Mouse (Mus musculus) kidney, embryonic 16.5 days (tissue): ENCODE results near the gene Pias4. TPM values are rescaled to one million over a fixed set of nuclear protein-coding genes. Genes with fewer than 3 reads are reported as not detected.

Experiments used
- ATAC-seq: fragments of 200-750 bp; cut with Nextera tagmentation; 2 replicates; pipeline ENCODE4 v1.8.0; 2017; ENCODE audit warnings: moderate TSS enrichment; ENCODE audit not compliant: low FRiP score, low TSS enrichment
- H3K27ac ChIP-seq: fragments of 300-500 bp; sonication (generic); 2 replicates; pipeline ENCODE4 v1.5.1; 2014; ENCODE audit warnings: low read length
- H3K27me3 ChIP-seq: fragments of 300-500 bp; sonication (generic); 2 replicates; pipeline ENCODE4 v1.6.1; 2014; ENCODE audit warnings: low read length, control low read depth, mixed read lengths; ENCODE audit not compliant: insufficient read depth
- H3K36me3 ChIP-seq: fragments of 300-500 bp; sonication (generic); 2 replicates; pipeline ENCODE4 v1.6.1; 2014; ENCODE audit warnings: low read length, control low read depth, mixed read lengths; ENCODE audit not compliant: insufficient read depth
- H3K4me1 ChIP-seq: fragments of 300-500 bp; sonication (generic); 2 replicates; pipeline ENCODE4 v1.6.1; 2014; ENCODE audit warnings: low read length, control low read depth, mixed read lengths; ENCODE audit not compliant: insufficient read depth
- H3K4me2 ChIP-seq: fragments of 300-500 bp; sonication (generic); replicated peaks from 2 replicates; pipeline ENCODE4 v1.6.1; 2014; ENCODE audit warnings: low read depth, low read length
- H3K4me3 ChIP-seq: fragments of 300-500 bp; sonication (generic); 2 replicates; pipeline ENCODE4 v1.5.1; 2014; ENCODE audit warnings: mild to moderate bottlenecking, low read length
- H3K9ac ChIP-seq: fragments of 300-500 bp; sonication (generic); replicated peaks from 2 replicates; pipeline ENCODE4 v1.6.1; 2014; ENCODE audit warnings: low read length
- H3K9me3 ChIP-seq: fragments of 300-500 bp; sonication (generic); 2 replicates; pipeline ENCODE4 v1.6.1; 2016; ENCODE audit warnings: low read length, control low read depth
- WGBS: fragments of 180-500 bp; shearing (Covaris S2); extraction: QIAGEN DNeasy Blood & Tissue Kit; methylation state at CpG from one replicate; pipeline ENCODE4 v1.1.7; 2014; 5-methylcytosine and 5-hydroxymethylcytosine counted together
- polyA plus RNA-seq: library from polyadenylated mRNA; unstranded; fragments of >200 nt; fragmentation: Nextera tagmentation; extraction: Ambion mirVana; gene quantifications from 2 replicates; pipeline ENCODE4 v1.2.1, GENCODE M21; 2015

Gene Pias4
- polyA plus RNA-seq, 1 experiment from 2014 or later = 56.2 TPM

DNA sequence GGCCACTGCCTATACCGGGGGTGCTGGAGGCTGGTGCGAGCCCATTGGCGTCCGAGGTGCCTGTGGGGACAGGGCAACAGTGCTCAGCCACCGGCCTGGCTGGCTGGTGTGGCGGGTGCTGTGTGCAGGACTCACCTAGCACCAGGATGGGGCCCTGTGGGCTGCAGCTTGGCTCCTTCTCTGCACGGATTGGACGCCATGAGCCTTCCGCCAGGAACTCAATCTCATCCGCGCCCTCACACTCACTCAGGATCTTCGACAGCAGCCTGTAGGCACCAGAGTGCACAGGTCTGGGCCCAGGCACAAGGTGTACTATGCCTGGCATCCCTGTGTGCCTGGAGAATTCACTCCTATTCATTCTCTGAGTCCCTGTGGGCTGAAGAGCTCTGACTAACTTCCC is 13.4 kb downstream of the Pias4 start:
- H3K27ac ChIP-seq = no peak overlapping the region
- no peak for ATAC-seq

GRCm38 (mm10) chr10:81152609-81153008 is 15.1 kb downstream of the Pias4 start:
- no peaks in the 10 kb centered on the region for H3K27me3 ChIP-seq
- no peaks in the 10 kb centered on the region for H3K9me3 ChIP-seq
- peaks cover 5% of the 10 kb centered on the region; the same call in 1 of the 2 replicates for H3K4me1 ChIP-seq
- H3K4me3 ChIP-seq = no peak overlapping the region
- peak overlapping the region; percentile 68 for H3K27ac ChIP-seq
- H3K9ac ChIP-seq = peak overlapping the region; percentile 37
- no peak overlapping the region for H3K4me2 ChIP-seq
- ATAC-seq = 0 out of 2 replicates have a peak, but pooled peaks have one; percentile 12
- peaks cover 78% of the 10 kb centered on the region for H3K36me3 ChIP-seq
- 64% methylated on average over 12 of the region's 12 CpGs for WGBS

More for the DNA sequence above, 13.4 kb downstream of the Pias4 start:
- WGBS = 83% methylated on average over 12 of the region's 12 CpGs
- no peak overlapping the region for H3K9ac ChIP-seq
- H3K36me3 ChIP-seq = peaks cover 75% of the 10 kb centered on the region
- no peak overlapping the region for H3K4me2 ChIP-seq
- no peaks in the 10 kb centered on the region for H3K9me3 ChIP-seq
- no peaks in the 10 kb centered on the region for H3K27me3 ChIP-seq
- peaks cover 5% of the 10 kb centered on the region; the same call in 1 of the 2 replicates for H3K4me1 ChIP-seq
- H3K4me3 ChIP-seq = no peak overlapping the region

- WGBS = 76% methylated on average over 6 of the region's 6 CpGs
- Histone ChIP-seq H3K9ac (no peak overlapping the region), H3K27me3 (no peaks in the 10 kb centered on the region), H3K9me3 (no peaks in the 10 kb centered on the region), H3K4me2 (no peak overlapping the region), H3K27ac (no peak overlapping the region), H3K4me3 (no peak overlapping the region), H3K4me1 (peaks cover 5% of the 10 kb centered on the region; the same call in 1 of the 2 replicates), H3K36me3 (peaks cover 80% of the 10 kb centered on the region)
- ATAC-seq = no peak
These were observed 16.5 kb downstream of the Pias4 start for GRCm38 (mm10) chr10:81151261-81151660.

DNA sequence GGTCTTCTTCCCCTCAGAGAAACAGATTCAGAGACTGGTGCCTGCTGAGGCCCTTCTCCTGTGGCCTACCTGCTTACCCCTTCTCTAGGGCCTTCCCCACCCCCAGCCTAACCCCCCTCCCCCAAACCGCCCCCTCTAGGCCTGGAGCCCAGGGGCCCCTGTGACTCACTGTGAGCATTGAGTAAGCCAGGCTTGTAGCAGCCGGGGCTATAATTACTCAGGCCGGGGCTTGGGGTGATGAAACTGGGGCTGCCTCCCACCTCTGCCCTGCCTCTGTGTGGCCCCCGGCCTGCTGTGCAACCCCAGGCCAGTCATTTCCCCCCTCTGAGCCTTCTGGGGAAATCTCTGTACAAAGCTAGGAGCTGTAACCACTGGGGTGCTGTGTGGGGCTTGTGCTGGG is 21.4 kb downstream of the Pias4 start:
- no peak for ATAC-seq
- WGBS = 84% methylated on average over 4 of the region's 4 CpGs
- no peak overlapping the region for H3K4me3 ChIP-seq
- H3K27me3 ChIP-seq = no peaks in the 10 kb centered on the region
- H3K4me1 ChIP-seq = peaks cover 7% of the 10 kb centered on the region
- H3K9me3 ChIP-seq = no peaks in the 10 kb centered on the region
- H3K36me3 ChIP-seq = peaks cover 74% of the 10 kb centered on the region
- H3K4me2 ChIP-seq = no peak overlapping the region
- no peak overlapping the region for H3K9ac ChIP-seq
- no peak overlapping the region for H3K27ac ChIP-seq

DNA sequence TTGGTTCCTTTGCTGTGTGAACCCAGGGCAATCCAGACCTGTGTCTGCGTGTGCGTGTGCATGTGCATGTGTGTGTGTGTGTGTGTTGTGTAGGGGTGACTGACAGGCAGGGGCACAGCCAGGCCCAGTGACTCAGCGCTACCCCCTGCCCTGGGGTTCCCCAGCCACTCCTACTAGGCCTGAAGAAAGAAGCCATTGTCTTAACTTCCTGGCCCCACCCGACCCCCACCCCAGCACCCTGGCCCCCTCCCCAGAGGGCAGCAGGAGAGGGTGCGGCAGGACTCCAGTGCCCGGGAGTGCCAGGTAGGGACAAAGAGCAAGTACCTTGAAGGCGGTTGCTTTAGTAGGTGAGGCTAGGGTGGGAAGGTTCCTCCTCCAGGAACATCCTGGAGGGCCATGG is 21.9 kb downstream of the Pias4 start:
- H3K9ac ChIP-seq = no peak overlapping the region
- 73% methylated on average over 7 of the region's 7 CpGs for WGBS
- H3K4me2 ChIP-seq = no peak overlapping the region
- H3K9me3 ChIP-seq = no peaks in the 10 kb centered on the region
- no peaks in the 10 kb centered on the region for H3K27me3 ChIP-seq
- peaks cover 74% of the 10 kb centered on the region for H3K36me3 ChIP-seq
- peaks cover 12% of the 10 kb centered on the region for H3K4me1 ChIP-seq
- no peak overlapping the region for H3K27ac ChIP-seq
- no peak for ATAC-seq
- H3K4me3 ChIP-seq = no peak overlapping the region

- Histone ChIP-seq H3K4me3 (no peak overlapping the region), H3K27me3 (no peaks in the 10 kb centered on the region), H3K27ac (no peak overlapping the region), H3K9ac (no peak overlapping the region), H3K4me2 (no peak overlapping the region), H3K4me1 (peaks cover 17% of the 10 kb centered on the region), H3K36me3 (peaks cover 71% of the 10 kb centered on the region), H3K9me3 (no peaks in the 10 kb centered on the region)
- no peak for ATAC-seq
- WGBS = 93% methylated on average over 6 of the region's 6 CpGs
These were observed 22.4 kb downstream of the Pias4 start for GRCm38 (mm10) chr10:81145307-81145706.

GRCm38 (mm10) chr10:81144667-81145066 is 23.1 kb downstream of the Pias4 start:
- WGBS = 90% methylated on average over 27 of the region's 27 CpGs
- H3K27ac ChIP-seq = no peak overlapping the region
- peaks cover 24% of the 10 kb centered on the region for H3K4me1 ChIP-seq
- ATAC-seq = no peak
- peaks cover 64% of the 10 kb centered on the region for H3K36me3 ChIP-seq
- H3K9me3 ChIP-seq = no peaks in the 10 kb centered on the region
- no peak overlapping the region for H3K4me2 ChIP-seq
- H3K9ac ChIP-seq = no peak overlapping the region
- H3K27me3 ChIP-seq = no peaks in the 10 kb centered on the region
- no peak overlapping the region for H3K4me3 ChIP-seq

- Histone ChIP-seq H3K4me2 (no peak overlapping the region), H3K9me3 (no peaks in the 10 kb centered on the region), H3K27me3 (no peaks in the 10 kb centered on the region), H3K36me3 (peaks cover 59% of the 10 kb centered on the region), H3K4me1 (peaks cover 31% of the 10 kb centered on the region), H3K27ac (no peak overlapping the region), H3K4me3 (no peak overlapping the region), H3K9ac (no peak overlapping the region)
- ATAC-seq = no peak
- 94% methylated on average over 52 of the region's 52 CpGs for WGBS
These were observed 23.8 kb downstream of the Pias4 start for GRCm38 (mm10) chr10:81143845-81144437.

DNA sequence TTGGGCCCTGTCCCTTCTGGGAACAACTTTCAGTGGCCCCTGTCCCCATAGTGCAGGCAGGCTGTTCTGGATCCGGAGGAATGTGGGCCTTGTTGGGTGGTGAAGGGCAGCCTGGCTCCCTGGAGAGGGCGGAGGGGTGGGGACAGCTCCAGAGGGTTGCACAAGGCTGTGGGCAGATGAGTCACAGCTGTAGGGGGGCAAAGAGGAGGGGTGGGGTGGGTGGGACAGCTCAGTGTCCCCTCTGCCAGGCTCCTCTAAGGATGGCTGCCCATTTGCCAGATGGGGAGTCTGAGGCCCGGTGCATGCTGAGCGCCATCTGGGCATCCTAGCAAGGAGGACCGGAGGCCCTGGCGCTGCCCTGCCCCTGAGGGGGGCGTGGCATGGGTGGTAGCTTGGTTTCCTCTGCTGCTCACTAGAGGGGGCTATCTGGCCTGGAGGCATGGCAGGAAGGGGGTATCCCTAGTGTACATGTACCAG is 24.5 kb downstream of the Pias4 start:
- Histone ChIP-seq H3K36me3 (peaks cover 52% of the 10 kb centered on the region), H3K4me2 (no peak overlapping the region)
- 90% methylated on average over 7 of the region's 7 CpGs for WGBS

DNA sequence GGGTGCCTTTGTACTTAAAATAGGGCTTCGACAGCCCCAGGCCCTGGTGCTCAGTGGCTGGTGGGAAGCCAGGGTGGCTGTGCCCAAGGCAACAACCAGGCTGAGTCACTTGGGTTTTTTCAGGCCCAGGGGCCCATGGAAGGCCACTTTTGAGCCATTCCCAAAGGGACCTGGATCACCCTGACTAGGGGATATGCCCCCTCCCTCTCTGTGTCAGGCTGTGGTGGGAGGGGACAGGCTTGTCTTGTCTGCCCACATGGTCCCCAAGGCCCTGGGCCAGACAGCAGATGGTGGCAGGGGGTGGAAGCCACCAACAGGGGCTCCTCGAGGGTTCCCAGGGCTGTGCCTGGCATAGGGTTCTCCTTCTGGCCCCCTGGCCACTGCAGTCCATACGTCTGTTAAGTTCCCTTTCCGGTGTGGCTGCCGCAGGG is 25.2 kb downstream of the Pias4 start:
- 83% methylated on average over 5 of the region's 5 CpGs for WGBS
- no peaks in the 10 kb centered on the region for H3K27me3 ChIP-seq
- peaks cover 36% of the 10 kb centered on the region for H3K4me1 ChIP-seq
- H3K36me3 ChIP-seq = peaks cover 46% of the 10 kb centered on the region
- H3K27ac ChIP-seq = no peak overlapping the region
- H3K9ac ChIP-seq = no peak overlapping the region
- no peak overlapping the region for H3K4me2 ChIP-seq
- H3K4me3 ChIP-seq = no peak overlapping the region
- no peaks in the 10 kb centered on the region for H3K9me3 ChIP-seq
- no peak for ATAC-seq

More for the DNA sequence above, 24.5 kb downstream of the Pias4 start:
- Histone ChIP-seq H3K27ac (no peak overlapping the region), H3K9ac (no peak overlapping the region), H3K27me3 (no peaks in the 10 kb centered on the region), H3K9me3 (no peaks in the 10 kb centered on the region), H3K4me1 (peaks cover 36% of the 10 kb centered on the region), H3K4me3 (no peak overlapping the region)
- ATAC-seq = no peak
